Mouse (Mus musculus): ENCODE measurements at regions not wholly inside any gene's neighbourhood (a gene's known extent, or its start where the extent isn't known, plus 50 kb on each side); places are given as distances from the start of the nearest gene placed in this dataset.

DNA sequence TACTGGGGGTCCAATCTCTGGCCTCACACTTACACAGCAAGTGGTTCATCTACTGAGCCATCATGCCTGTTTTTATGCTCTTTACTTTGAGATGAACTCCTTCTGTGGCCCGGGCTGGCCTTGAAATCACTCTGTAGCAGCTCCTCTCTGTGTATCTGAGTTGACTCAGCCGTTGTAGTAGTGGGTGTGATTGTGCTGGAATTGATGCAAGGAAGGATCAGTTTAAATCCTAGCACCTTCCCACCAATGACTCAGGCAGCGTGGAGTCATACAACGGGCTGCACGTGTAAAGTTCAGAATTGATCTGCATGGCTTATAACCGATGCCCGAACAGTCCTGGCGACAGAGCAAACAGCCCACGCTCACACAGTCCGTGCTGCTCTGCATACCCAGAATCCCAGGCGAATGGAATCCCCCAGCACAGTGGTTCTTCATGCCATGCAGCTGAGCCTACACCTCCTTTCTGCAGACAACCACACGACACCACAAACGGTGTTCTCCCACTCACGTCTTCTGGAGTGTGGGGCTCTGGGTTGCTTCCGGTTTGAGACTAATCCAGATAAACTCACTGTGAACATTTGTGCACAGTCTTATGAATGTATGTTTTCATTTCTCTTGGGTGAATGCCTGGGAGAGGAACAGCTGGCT lies 81.2 kb downstream of the Gm5294 start:
- no peaks in the 10 kb centered on the region for H3K36me3 ChIP-seq (ENCODE audit: control insufficient read depth, insufficient read depth, low read length)
- no peaks in the 10 kb centered on the region for H3K27me3 ChIP-seq (replicated peaks; ENCODE audit: control insufficient read depth, insufficient read depth, low read length)
- ATAC-seq (no peak), DNase-seq (ENCODE audit: low spot score) (peak; percentile 19)
- no peaks in the 10 kb centered on the region for H3K9me3 ChIP-seq (replicated peaks; ENCODE audit: control insufficient read depth, low read length)
- H3K9ac ChIP-seq (ENCODE audit: low read length) = no peak overlapping the region
- no peak overlapping the region for H3K27ac ChIP-seq (ENCODE audit: low read depth, low read length)
- no peak overlapping the region for H3K4me3 ChIP-seq (ENCODE audit: low read depth, low read length)
- H3K4me2 ChIP-seq (ENCODE audit: low read length) = no peak overlapping the region
- no peaks in the 10 kb centered on the region for H3K4me1 ChIP-seq (ENCODE audit: control insufficient read depth, insufficient read depth, low read length)
- WGBS = 86% methylated on average over 15 of the region's 15 CpGs

DNA sequence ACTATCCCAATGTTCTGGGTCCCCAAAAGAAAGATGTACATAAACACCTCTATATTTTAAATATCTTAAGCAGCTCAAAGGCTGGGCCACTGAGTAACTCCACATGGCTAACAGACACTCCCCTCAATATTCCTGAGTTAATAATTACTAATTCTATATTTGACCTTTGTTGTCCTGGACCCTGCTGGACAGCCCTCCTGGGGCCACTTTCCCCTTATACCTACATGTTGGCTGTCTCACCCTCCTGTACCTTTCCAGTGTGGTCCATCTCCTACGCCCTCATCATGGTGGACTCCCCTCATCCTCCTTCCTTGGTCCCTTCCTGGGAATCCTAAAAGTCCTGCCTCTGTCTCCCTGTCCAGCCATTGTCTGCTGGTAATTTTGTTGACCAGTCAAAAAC lies 82.4 kb downstream of the Gm5294 start:
- Histone ChIP-seq H3K27me3 (replicated peaks; ENCODE audit: control insufficient read depth, insufficient read depth, low read length) (no peaks in the 10 kb centered on the region), H3K9ac (ENCODE audit: low read length) (no peak overlapping the region), H3K4me2 (ENCODE audit: low read length) (no peak overlapping the region), H3K4me1 (ENCODE audit: control insufficient read depth, insufficient read depth, low read length) (no peaks in the 10 kb centered on the region), H3K27ac (ENCODE audit: low read depth, low read length) (no peak overlapping the region), H3K36me3 (ENCODE audit: control insufficient read depth, insufficient read depth, low read length) (no peaks in the 10 kb centered on the region), H3K4me3 (ENCODE audit: low read depth, low read length) (no peak overlapping the region), H3K9me3 (replicated peaks; ENCODE audit: control insufficient read depth, low read length) (no peaks in the 10 kb centered on the region)
- 92% methylated on average over 1 of the region's 1 CpGs for WGBS
- no peak for ATAC-seq
- DNase-seq (ENCODE audit: low spot score) = no peak

DNA sequence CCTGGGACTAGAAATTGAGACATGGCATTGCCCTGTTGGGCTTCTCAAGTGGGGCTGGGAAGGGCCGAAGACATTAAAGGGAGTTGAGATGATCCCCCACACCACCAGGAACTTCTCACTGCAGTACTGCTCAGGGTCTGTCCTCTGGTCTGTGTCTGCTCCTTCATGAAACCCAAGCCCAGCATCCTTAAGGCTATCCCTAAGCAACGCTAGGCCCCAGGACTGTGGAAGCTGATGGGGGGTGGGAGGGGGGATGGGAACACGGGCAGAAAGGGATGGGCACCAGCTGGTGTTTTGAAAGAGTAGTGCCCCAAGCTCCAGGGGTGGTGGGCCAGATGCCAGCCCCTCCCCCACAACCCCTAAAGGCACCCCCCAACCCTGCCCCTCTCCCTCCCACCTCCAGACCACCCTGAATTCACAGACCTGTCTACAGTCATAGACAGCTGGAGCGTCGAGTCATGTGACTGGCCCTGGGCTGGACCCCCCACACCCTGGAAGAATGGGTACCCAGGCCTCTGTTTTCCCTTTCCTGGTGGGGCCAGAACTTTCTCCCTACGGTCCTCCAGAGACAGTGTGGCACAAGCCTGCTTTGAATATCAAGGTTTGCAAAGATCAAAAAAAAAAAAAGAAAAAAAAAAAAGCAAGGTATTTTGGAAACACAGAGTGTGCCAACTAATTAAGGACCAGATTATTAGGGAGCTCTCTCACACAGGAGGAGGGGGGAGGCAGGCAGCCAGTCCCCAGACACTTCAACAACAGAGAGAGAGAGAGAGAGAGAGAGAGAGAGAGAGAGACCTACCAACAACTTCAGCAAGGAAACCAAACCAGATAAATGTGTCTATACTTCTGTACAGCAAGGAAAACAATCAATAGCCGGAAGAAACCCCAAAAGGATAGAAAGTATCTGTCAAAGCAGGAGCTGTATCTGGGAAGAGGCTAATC lies 85.1 kb downstream of the Pdgfa start:
- Histone ChIP-seq H3K36me3 (ENCODE audit: control insufficient read depth, insufficient read depth, low read length) (no peaks in the 10 kb centered on the region), H3K4me2 (ENCODE audit: low read length) (no peak overlapping the region), H3K9ac (ENCODE audit: low read length) (no peak overlapping the region), H3K27me3 (replicated peaks; ENCODE audit: control insufficient read depth, insufficient read depth, low read length) (no peaks in the 10 kb centered on the region), H3K27ac (ENCODE audit: low read depth, low read length) (peak overlapping the region; percentile 41; the same call in 1 of the 2 replicates), H3K9me3 (replicated peaks; ENCODE audit: control insufficient read depth, low read length) (no peaks in the 10 kb centered on the region), H3K4me3 (ENCODE audit: low read depth, low read length) (no peak overlapping the region), H3K4me1 (ENCODE audit: control insufficient read depth, insufficient read depth, low read length) (peaks cover 19% of the 10 kb centered on the region)
- DNase-seq (ENCODE audit: low spot score) (peak; percentile 70), ATAC-seq (peak; percentile 89)
- 28% methylated on average over 7 of the region's 7 CpGs for WGBS

DNA sequence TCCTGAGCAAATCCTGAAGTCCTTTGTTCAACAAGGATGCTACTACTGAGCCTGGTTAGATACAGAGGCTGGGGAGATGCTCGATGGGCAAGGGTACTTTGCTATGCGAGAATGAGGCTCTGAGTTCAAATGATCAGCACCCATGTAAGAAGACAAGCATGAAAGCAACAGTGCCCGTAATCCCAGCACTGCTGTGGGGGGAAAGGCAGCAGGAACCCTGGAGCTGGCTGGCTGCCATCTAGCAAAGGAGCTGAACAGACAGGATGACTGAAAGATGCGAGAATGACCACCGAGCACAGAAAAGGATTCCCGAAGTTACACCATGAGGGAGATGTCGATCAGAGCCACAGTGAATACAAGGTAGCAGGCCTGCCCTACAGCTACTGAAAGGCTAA lies 84.5 kb downstream of the Pdgfa start:
- WGBS = 31% methylated on average over 7 of the region's 7 CpGs
- peak; percentile 59 for DNase-seq (ENCODE audit: low spot score)

DNA sequence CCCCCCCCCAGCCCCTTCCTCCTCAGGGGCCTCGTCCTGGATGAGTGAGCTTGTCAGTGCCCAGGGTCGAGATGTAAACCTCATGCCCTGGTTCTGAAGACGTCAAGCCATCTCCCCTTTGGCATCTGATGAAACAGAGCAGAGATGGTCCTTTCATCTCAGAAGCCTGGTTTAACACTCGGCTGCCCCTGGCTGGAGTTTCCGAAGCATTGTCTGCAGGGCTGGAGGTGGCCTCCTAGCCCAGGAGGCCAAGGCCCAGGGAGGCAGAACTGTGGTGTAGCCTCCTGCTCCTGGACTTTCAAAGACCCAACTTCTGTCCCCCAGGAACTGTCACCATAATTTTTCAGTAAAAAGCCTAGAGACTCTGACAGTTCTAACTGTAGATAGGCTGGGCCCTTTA lies 82.1 kb downstream of the Pdgfa start:
- no peaks in the 10 kb centered on the region for H3K9me3 ChIP-seq (replicated peaks; ENCODE audit: control insufficient read depth, low read length)
- H3K27me3 ChIP-seq (replicated peaks; ENCODE audit: control insufficient read depth, insufficient read depth, low read length) = no peaks in the 10 kb centered on the region
- H3K27ac ChIP-seq (ENCODE audit: low read depth, low read length) = no peak overlapping the region
- WGBS = 7% methylated on average over 5 of the region's 5 CpGs
- H3K4me1 ChIP-seq (ENCODE audit: control insufficient read depth, insufficient read depth, low read length) = peaks cover 19% of the 10 kb centered on the region
- ATAC-seq = no peak
- H3K4me2 ChIP-seq (ENCODE audit: low read length) = no peak overlapping the region
- H3K36me3 ChIP-seq (ENCODE audit: control insufficient read depth, insufficient read depth, low read length) = no peaks in the 10 kb centered on the region
- no peak overlapping the region for H3K9ac ChIP-seq (ENCODE audit: low read length)
- no peak for DNase-seq (ENCODE audit: low spot score)
- no peak overlapping the region for H3K4me3 ChIP-seq (ENCODE audit: low read depth, low read length)

More for the DNA sequence above, 84.5 kb downstream of the Pdgfa start:
- H3K4me1 ChIP-seq (ENCODE audit: control insufficient read depth, insufficient read depth, low read length) = peaks cover 19% of the 10 kb centered on the region
- no peaks in the 10 kb centered on the region for H3K27me3 ChIP-seq (replicated peaks; ENCODE audit: control insufficient read depth, insufficient read depth, low read length)
- no peak overlapping the region for H3K9ac ChIP-seq (ENCODE audit: low read length)
- no peak overlapping the region for H3K4me2 ChIP-seq (ENCODE audit: low read length)
- peak; percentile 27; the same call in 1 of the 2 replicates for ATAC-seq
- no peak overlapping the region for H3K4me3 ChIP-seq (ENCODE audit: low read depth, low read length)
- H3K9me3 ChIP-seq (replicated peaks; ENCODE audit: control insufficient read depth, low read length) = no peaks in the 10 kb centered on the region
- no peaks in the 10 kb centered on the region for H3K36me3 ChIP-seq (ENCODE audit: control insufficient read depth, insufficient read depth, low read length)
- peak overlapping the region; percentile 41; the same call in 1 of the 2 replicates for H3K27ac ChIP-seq (ENCODE audit: low read depth, low read length)

DNA sequence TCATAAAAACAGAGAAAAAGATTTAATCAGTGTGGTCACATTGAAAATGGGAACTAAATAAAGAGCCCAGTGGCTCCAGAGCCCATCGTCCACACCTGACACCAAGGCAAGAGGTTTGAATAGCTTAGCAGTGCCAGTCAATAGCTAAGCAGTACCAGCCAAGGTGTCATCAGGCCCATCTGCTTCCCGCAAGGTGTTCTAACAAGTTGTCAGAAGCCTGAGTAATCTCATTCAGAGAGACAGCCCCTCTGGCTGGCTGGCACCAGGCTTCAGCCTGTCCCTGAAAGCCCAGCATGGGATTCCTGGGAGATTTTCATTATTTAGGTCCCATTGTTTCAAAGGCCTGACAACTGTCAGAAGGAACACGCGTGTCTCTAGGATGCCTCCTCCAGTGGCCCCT lies 81.7 kb downstream of the Pdgfa start:
- Histone ChIP-seq H3K27me3 (replicated peaks; ENCODE audit: control insufficient read depth, insufficient read depth, low read length) (no peaks in the 10 kb centered on the region), H3K9me3 (replicated peaks; ENCODE audit: control insufficient read depth, low read length) (no peaks in the 10 kb centered on the region), H3K36me3 (ENCODE audit: control insufficient read depth, insufficient read depth, low read length) (no peaks in the 10 kb centered on the region), H3K4me1 (ENCODE audit: control insufficient read depth, insufficient read depth, low read length) (peaks cover 19% of the 10 kb centered on the region), H3K27ac (ENCODE audit: low read depth, low read length) (no peak overlapping the region), H3K4me3 (ENCODE audit: low read depth, low read length) (no peak overlapping the region), H3K4me2 (ENCODE audit: low read length) (no peak overlapping the region), H3K9ac (ENCODE audit: low read length) (no peak overlapping the region)
- DNase-seq (ENCODE audit: low spot score) = peak; percentile 51
- WGBS = 65% methylated on average over 4 of the region's 4 CpGs
- ATAC-seq = no peak

DNA sequence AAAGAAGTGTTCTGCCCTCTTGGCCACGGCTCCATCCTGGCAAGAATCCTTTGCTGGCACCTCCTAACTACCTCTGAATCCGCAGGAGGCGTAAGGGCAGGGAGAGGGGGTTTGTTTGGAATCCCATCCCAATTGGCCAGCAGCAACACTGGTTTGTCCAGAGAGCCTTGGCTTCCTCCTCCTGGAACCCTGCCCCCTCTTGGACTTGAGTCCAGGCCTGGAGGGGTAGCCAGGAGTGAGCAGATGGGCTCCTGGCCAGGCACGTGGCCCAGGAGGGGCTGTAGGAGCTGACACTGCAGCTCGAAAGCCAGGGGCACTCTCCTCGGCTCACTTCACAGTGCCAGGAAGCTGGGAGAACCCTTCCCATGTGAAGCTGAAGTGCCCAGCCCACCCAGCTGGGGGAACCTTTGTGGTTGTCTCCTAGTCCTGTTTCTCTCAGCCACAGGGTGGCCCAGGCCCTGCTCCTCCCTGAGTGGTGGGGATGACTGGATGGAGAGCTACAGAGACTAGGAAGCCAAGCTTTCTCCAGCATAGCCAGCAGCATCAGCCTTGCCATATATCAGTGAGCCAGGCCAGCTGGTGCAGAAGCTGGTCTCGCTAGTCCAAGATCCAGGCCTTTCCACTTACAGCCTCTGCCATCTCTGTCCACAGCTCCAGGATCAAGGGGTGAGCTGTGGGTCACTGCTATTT lies 76.9 kb downstream of the Pdgfa start:
- Histone ChIP-seq H3K9me3 (replicated peaks; ENCODE audit: control insufficient read depth, low read length) (no peaks in the 10 kb centered on the region), H3K9ac (ENCODE audit: low read length) (no peak overlapping the region), H3K36me3 (ENCODE audit: control insufficient read depth, insufficient read depth, low read length) (no peaks in the 10 kb centered on the region), H3K4me1 (ENCODE audit: control insufficient read depth, insufficient read depth, low read length) (peaks cover 4% of the 10 kb centered on the region; the same call in 1 of the 2 replicates), H3K4me3 (ENCODE audit: low read depth, low read length) (no peak overlapping the region), H3K4me2 (ENCODE audit: low read length) (no peak overlapping the region), H3K27ac (ENCODE audit: low read depth, low read length) (no peak overlapping the region), H3K27me3 (replicated peaks; ENCODE audit: control insufficient read depth, insufficient read depth, low read length) (no peaks in the 10 kb centered on the region)
- peak; percentile 58 for DNase-seq (ENCODE audit: low spot score)
- WGBS = 61% methylated on average over 7 of the region's 7 CpGs
- peak; percentile 46; the same call in 1 of the 2 replicates for ATAC-seq

DNA sequence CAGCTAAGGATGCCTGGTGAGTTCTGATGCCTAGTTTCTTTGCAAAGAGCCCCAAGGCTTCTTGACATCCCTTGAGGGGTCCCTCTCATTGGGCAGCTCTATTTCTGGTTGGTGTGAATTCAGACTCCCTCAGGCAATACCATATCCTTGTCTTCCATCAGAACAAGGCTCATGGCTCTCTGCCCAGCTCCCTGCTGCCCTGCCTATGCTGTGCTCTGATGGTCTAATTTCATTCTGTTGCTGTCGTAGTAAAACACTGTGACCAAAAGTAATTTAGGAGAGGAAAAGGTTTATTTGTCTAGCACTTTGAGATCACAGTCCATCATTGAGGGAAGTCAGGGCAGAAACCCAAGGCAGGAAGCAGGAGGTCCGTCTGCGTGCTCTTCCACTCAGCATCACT lies 75.1 kb downstream of the Pdgfa start:
- no peak for ATAC-seq
- WGBS = 61% methylated on average over 3 of the region's 3 CpGs
- Histone ChIP-seq H3K4me2 (ENCODE audit: low read length) (no peak overlapping the region), H3K27ac (ENCODE audit: low read depth, low read length) (no peak overlapping the region), H3K4me1 (ENCODE audit: control insufficient read depth, insufficient read depth, low read length) (no peaks in the 10 kb centered on the region), H3K36me3 (ENCODE audit: control insufficient read depth, insufficient read depth, low read length) (no peaks in the 10 kb centered on the region), H3K9me3 (replicated peaks; ENCODE audit: control insufficient read depth, low read length) (no peaks in the 10 kb centered on the region), H3K27me3 (replicated peaks; ENCODE audit: control insufficient read depth, insufficient read depth, low read length) (no peaks in the 10 kb centered on the region), H3K9ac (ENCODE audit: low read length) (no peak overlapping the region), H3K4me3 (ENCODE audit: low read depth, low read length) (no peak overlapping the region)
- no peak for DNase-seq (ENCODE audit: low spot score)

Measured in forebrain, embryonic 14.5 days (tissue).